In the genomic region with DNA sequence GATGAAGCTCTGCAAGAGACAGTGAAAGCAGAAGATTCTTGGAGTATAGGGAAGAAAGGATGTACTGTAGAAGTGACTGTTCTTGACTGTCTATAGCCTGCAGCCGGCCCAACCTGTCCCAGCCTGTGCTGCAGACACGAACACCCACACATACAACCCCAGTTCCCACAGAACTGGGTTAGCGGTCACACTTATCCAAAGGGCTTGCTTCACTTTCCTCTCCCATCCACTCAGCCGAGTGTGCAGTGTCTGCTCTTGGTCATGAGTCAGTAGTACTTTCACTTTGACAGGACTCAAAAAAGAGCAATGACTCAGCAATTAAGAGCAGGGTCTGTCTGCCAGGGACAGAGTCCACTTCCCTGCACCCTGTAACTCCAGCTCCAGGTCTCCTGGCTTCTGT, we compare ENCODE assay signal across 12 mouse cellular contexts. TPM values are rescaled to one million over a fixed set of nuclear protein-coding genes. Genes with fewer than 3 reads are reported as not detected.
DNase-seq lines count a peak whose midpoint lies in the region; ATAC-seq and TF ChIP-seq lines count a peak whose summit lies in the region.
"Had no signal": no experiment of that assay in that cellular context is flagged by ENCODE, and none has a peak within 500 bp of the region (broad histone marks: within the 10 kb centered on the region; RNA-seq: fewer than 3 reads in every experiment).

No protein-coding gene starts in this region.

- peak; percentile 64 for ATAC-seq in G1E (ENCODE audit: extremely low read depth, insufficient number of reproducible peaks, low FRiP score, poor library complexity, severe bottlenecking)
- ATAC-seq in midbrain, postnatal 0 days (ENCODE audit: low FRiP score) = no peak
- no peak for ATAC-seq in forebrain, embryonic 11.5 days (replicated peaks; ENCODE audit: low FRiP score)
- no peak for ATAC-seq in forebrain, embryonic 16.5 days

- H3K36me3 ChIP-seq in G1E (replicated peaks) = peaks cover 65% of the 10 kb centered on the region
- H3K36me3 ChIP-seq in midbrain, postnatal 0 days (ENCODE audit: insufficient read depth, low read length) = peaks cover 36% of the 10 kb centered on the region
- peaks cover 2% of the 10 kb centered on the region for H3K36me3 ChIP-seq in forebrain, embryonic 11.5 days (ENCODE audit: control insufficient read depth, insufficient read depth, low read length)
- H3K36me3 ChIP-seq in forebrain, embryonic 16.5 days (ENCODE audit: control insufficient read depth, insufficient read depth) = 0 out of 2 replicates have a peak, but pooled peaks cover 9% of the 10 kb centered on the region

- no peak overlapping the region for H3K27ac ChIP-seq in midbrain, postnatal 0 days (ENCODE audit: low read depth, low read length)
- H3K27ac ChIP-seq in forebrain, embryonic 11.5 days (ENCODE audit: low read depth, low read length) = no peak overlapping the region
- no peak overlapping the region for H3K27ac ChIP-seq in forebrain, embryonic 16.5 days (ENCODE audit: low read length)
- H3K27ac ChIP-seq: limb, embryonic 12.5 days had no signal

- H3K4me2 ChIP-seq in midbrain, postnatal 0 days (ENCODE audit: low read depth, low read length, poor library complexity, severe bottlenecking) = no peak overlapping the region
- H3K4me2 ChIP-seq in forebrain, embryonic 11.5 days (ENCODE audit: low read depth, low read length, severe bottlenecking) = no peak overlapping the region
- H3K4me2 ChIP-seq in forebrain, embryonic 16.5 days (ENCODE audit: low read length) = no peak overlapping the region
- H3K4me2 ChIP-seq: limb, embryonic 12.5 days had no signal

- H3K4me3 ChIP-seq in G1E (ENCODE audit: low read depth, low read length) = peak overlapping the region; percentile 65; the same call in 1 of the 2 replicates
- H3K4me3 ChIP-seq in midbrain, postnatal 0 days (ENCODE audit: low read depth, low read length) = no peak overlapping the region
- H3K4me3 ChIP-seq in forebrain, embryonic 11.5 days (ENCODE audit: low read depth, low read length) = no peak overlapping the region
- no peak overlapping the region for H3K4me3 ChIP-seq in forebrain, embryonic 16.5 days (replicated peaks; ENCODE audit: low read length)
- H3K4me3 ChIP-seq: limb, embryonic 12.5 days had no signal

- no peaks in the 10 kb centered on the region for H3K27me3 ChIP-seq in G1E (ENCODE audit: insufficient read depth, low read length)
- H3K27me3 ChIP-seq in midbrain, postnatal 0 days (ENCODE audit: insufficient read depth, low read length) = no peaks in the 10 kb centered on the region
- H3K27me3 ChIP-seq in forebrain, embryonic 11.5 days (ENCODE audit: control insufficient read depth, insufficient read depth, low read length) = no peaks in the 10 kb centered on the region
- no peaks in the 10 kb centered on the region for H3K27me3 ChIP-seq in forebrain, embryonic 16.5 days (replicated peaks; ENCODE audit: control insufficient read depth, insufficient read depth, low read length)
- H3K27me3 ChIP-seq: limb, embryonic 12.5 days had no signal

- no peak for TF ChIP-seq CTCF in G1E (IDR thresholded peaks at IDR 0.05; ENCODE audit: low read depth, low read length)
- TF ChIP-seq CTCF in midbrain, postnatal 0 days (IDR thresholded peaks at IDR 0.05) = no peak

- WGBS in midbrain, postnatal 0 days = 86% methylated on average over 4 of the region's 4 CpGs
- WGBS in forebrain, embryonic 11.5 days = 87% methylated on average over 4 of the region's 4 CpGs
- 84% methylated on average over 4 of the region's 4 CpGs for WGBS in forebrain, embryonic 16.5 days

- DNase-seq in kidney, adult 9 months = peak; percentile 57
- no peak for DNase-seq in kidney, postnatal 4 days
- DNase-seq in G1E (ENCODE audit: low spot score) = peak; percentile 67
- DNase-seq in c-Kit-positive CD71-positive TER-119-positive erythroid progenitor cells, embryonic 14.5 days (ENCODE audit: low spot score) = peak; percentile 57
- DNase-seq in lung, postnatal 25 days (ENCODE audit: low spot score) = peak; percentile 41
- no peak for DNase-seq in midbrain, postnatal 0 days (ENCODE audit: low spot score)
- no peak for DNase-seq in forebrain, embryonic 11.5 days (ENCODE audit: low spot score)
- DNase-seq: right cerebral cortex, postnatal 4 days had no signal

- no peak overlapping the region for H3K9ac ChIP-seq in midbrain, postnatal 0 days (replicated peaks; ENCODE audit: low read length, poor library complexity, severe bottlenecking)
- no peak overlapping the region for H3K9ac ChIP-seq in forebrain, embryonic 11.5 days (ENCODE audit: low read length)
- no peak overlapping the region for H3K9ac ChIP-seq in forebrain, embryonic 16.5 days (replicated peaks; ENCODE audit: low read depth, low read length)
- H3K9ac ChIP-seq: limb, embryonic 12.5 days had no signal

- H3K9me3 ChIP-seq in G1E (replicated peaks) = no peaks in the 10 kb centered on the region
- H3K9me3 ChIP-seq in midbrain, postnatal 0 days (ENCODE audit: low read length) = no peaks in the 10 kb centered on the region
- H3K9me3 ChIP-seq in forebrain, embryonic 11.5 days (ENCODE audit: control insufficient read depth, low read length) = no peaks in the 10 kb centered on the region
- no peaks in the 10 kb centered on the region for H3K9me3 ChIP-seq in forebrain, embryonic 16.5 days (ENCODE audit: control insufficient read depth, low read length)
- H3K9me3 ChIP-seq: limb, embryonic 12.5 days had no signal

- H3K4me1 ChIP-seq in G1E (ENCODE audit: insufficient read depth, low read depth, low read length) = peaks cover 43% of the 10 kb centered on the region
- no peaks in the 10 kb centered on the region for H3K4me1 ChIP-seq in midbrain, postnatal 0 days (ENCODE audit: insufficient read depth, low read length)
- no peaks in the 10 kb centered on the region for H3K4me1 ChIP-seq in forebrain, embryonic 11.5 days (replicated peaks; ENCODE audit: control insufficient read depth, insufficient read depth, low read length)
- H3K4me1 ChIP-seq in forebrain, embryonic 16.5 days (replicated peaks; ENCODE audit: control insufficient read depth, insufficient read depth, low read length) = 0 out of 2 replicates have a peak, but pooled peaks cover 9% of the 10 kb centered on the region
- H3K4me1 ChIP-seq: limb, embryonic 12.5 days had no signal

RNA-seq across cellular contexts. Expression of gene Ascc2, which starts 23.8 kb away (rescaled TPM):
- total RNA-seq in G1E (2014; fragmentation: Nextera tagmentation) = 27.8 and 28.4 TPM in 2 replicates
- 22.0 and 22.8 TPM in 2 replicates for total RNA-seq in G1E (2017)
- polyA plus RNA-seq in G1E (2012) = 52.0 and 53.0 TPM in 2 replicates
- 15.5 and 15.8 TPM in 2 replicates for total RNA-seq in midbrain, postnatal 0 days (2014; rRNA removed)
- polyA plus RNA-seq in midbrain, postnatal 0 days (2015; fragmentation: Nextera tagmentation; extraction: Ambion mirVana) = 14.8 and 15.6 TPM in 2 replicates
- 36.7 and 39.2 TPM in 2 replicates for polyA plus RNA-seq in forebrain, embryonic 11.5 days (2014; fragmentation: Nextera tagmentation; extraction: Ambion mirVana)
- 25.5 and 27.3 TPM in 2 replicates for polyA plus RNA-seq in forebrain, embryonic 16.5 days (2015; fragmentation: Nextera tagmentation; extraction: Ambion mirVana)

RNA-seq across cellular contexts. Expression of gene Gm11032, which starts 41.5 kb away (rescaled TPM):
- total RNA-seq in G1E (2014; fragmentation: Nextera tagmentation) (not detected in 2 replicates), G1E (2017) (not detected in 2 replicates)
- polyA plus RNA-seq in G1E (2012) = not detected in 2 replicates
- not detected in 2 replicates for total RNA-seq in midbrain, postnatal 0 days (2014; rRNA removed)
- polyA plus RNA-seq in midbrain, postnatal 0 days (2015; fragmentation: Nextera tagmentation; extraction: Ambion mirVana) = not detected in 2 replicates
- polyA plus RNA-seq in forebrain, embryonic 11.5 days (2014; fragmentation: Nextera tagmentation; extraction: Ambion mirVana) = not detected in 2 replicates
- polyA plus RNA-seq in forebrain, embryonic 16.5 days (2015; fragmentation: Nextera tagmentation; extraction: Ambion mirVana) = not detected in 2 replicates
- polyA plus RNA-seq: brain, embryonic 14.5 days; gonadal fat pad, adult 2 months; limb, embryonic 12.5 days had no signal

RNA-seq across cellular contexts. Expression of gene Uqcr10, which starts 42.8 kb away (rescaled TPM):
- total RNA-seq in G1E (2014; fragmentation: Nextera tagmentation) (95.7 and 142 TPM in 2 replicates), G1E (2017) (191 and 272 TPM in 2 replicates)
- 23.8 and 27.4 TPM in 2 replicates for polyA plus RNA-seq in G1E (2012)
- 294 and 403 TPM in 2 replicates for total RNA-seq in midbrain, postnatal 0 days (2014; rRNA removed)
- polyA plus RNA-seq in midbrain, postnatal 0 days (2015; fragmentation: Nextera tagmentation; extraction: Ambion mirVana) = 788 and 843 TPM in 2 replicates
- polyA plus RNA-seq in forebrain, embryonic 11.5 days (2014; fragmentation: Nextera tagmentation; extraction: Ambion mirVana) = 550 and 552 TPM in 2 replicates
- polyA plus RNA-seq in forebrain, embryonic 16.5 days (2015; fragmentation: Nextera tagmentation; extraction: Ambion mirVana) = 487 and 509 TPM in 2 replicates

RNA-seq across cellular contexts. Expression of gene Zmat5, which starts 43.2 kb away (rescaled TPM):
- total RNA-seq in G1E (2014; fragmentation: Nextera tagmentation) (43.4 and 53.5 TPM in 2 replicates), G1E (2017) (11.9 and 16.8 TPM in 2 replicates)
- 94.1 and 106 TPM in 2 replicates for polyA plus RNA-seq in G1E (2012)
- total RNA-seq in midbrain, postnatal 0 days (2014; rRNA removed) = 25.9 and 28.2 TPM in 2 replicates
- 43.5 and 51.7 TPM in 2 replicates for polyA plus RNA-seq in midbrain, postnatal 0 days (2015; fragmentation: Nextera tagmentation; extraction: Ambion mirVana)
- polyA plus RNA-seq in forebrain, embryonic 11.5 days (2014; fragmentation: Nextera tagmentation; extraction: Ambion mirVana) = 70.9 and 76.4 TPM in 2 replicates
- polyA plus RNA-seq in forebrain, embryonic 16.5 days (2015; fragmentation: Nextera tagmentation; extraction: Ambion mirVana) = 70.2 and 75.5 TPM in 2 replicates

Comparison
In these comparisons a context has a peak if more than half of its experiments do, and no peak if none do; other contexts are left out.
1. DNase-seq: peak in kidney, adult 9 months (single experiment), G1E (single experiment), c-Kit-positive CD71-positive TER-119-positive erythroid progenitor cells, embryonic 14.5 days (single experiment) and lung, postnatal 25 days (single experiment); none in kidney, postnatal 4 days (0 of 2), midbrain, postnatal 0 days (single experiment) and forebrain, embryonic 11.5 days (single experiment).
2. RNA of gene Gm11032, which starts 41.5 kb away (polyA plus RNA-seq): not detected in forebrain, embryonic 11.5 days; not detected in G1E, not detected in midbrain, postnatal 0 days and not detected in forebrain, embryonic 16.5 days; every median in the first group is over 10 times any median in the second.
3. RNA of gene Uqcr10, which starts 42.8 kb away (polyA plus RNA-seq): 788 to 843 TPM in midbrain, postnatal 0 days, 550 to 552 TPM in forebrain, embryonic 11.5 days and 487 to 509 TPM in forebrain, embryonic 16.5 days; 23.8 to 27.4 TPM in G1E; every median in the first group is over 10 times any median in the second.